Mouse (Mus musculus) hindbrain, postnatal 0 days (tissue): ENCODE measurements at regions not wholly inside any gene's neighbourhood (a gene's known extent, or its start where the extent isn't known, plus 50 kb on each side); places are given as distances from the start of the nearest gene placed in this dataset.

Experiments
- ATAC-seq: fragments of 200-750 bp; cut with Nextera tagmentation; 2 replicates; pipeline ENCODE4 v1.8.0; 2017; ENCODE audit warnings: mild to moderate bottlenecking, moderate TSS enrichment, moderate library complexity
- DNase-seq: peaks from one replicate; pipeline ENCODE4 v3.0.0-alpha.2; 2015; ENCODE audit warnings: low spot score
- H3K27ac ChIP-seq: fragments of 300-500 bp; sonication (generic); 2 replicates; pipeline ENCODE4 v1.5.1; 2014; ENCODE audit warnings: mild to moderate bottlenecking
- H3K27me3 ChIP-seq: fragments of 300-500 bp; sonication (generic); 2 replicates; pipeline ENCODE4 v1.6.1; 2014; ENCODE audit warnings: low read length, mixed read lengths; ENCODE audit not compliant: insufficient read depth
- H3K36me3 ChIP-seq: fragments of 300-500 bp; sonication (generic); 2 replicates; pipeline ENCODE4 v1.6.1; 2014; ENCODE audit warnings: low read length, mixed read lengths; ENCODE audit not compliant: insufficient read depth
- H3K4me1 ChIP-seq: fragments of 300-500 bp; sonication (generic); 2 replicates; pipeline ENCODE4 v1.6.1; 2014; ENCODE audit warnings: antibody characterized with exemption, low read length, mixed read lengths; ENCODE audit not compliant: insufficient read depth
- H3K4me2 ChIP-seq: fragments of 300-500 bp; sonication (generic); 2 replicates; pipeline ENCODE4 v1.6.1; 2014; ENCODE audit warnings: low read depth, mild to moderate bottlenecking, low read length, moderate library complexity, mixed read lengths
- H3K4me3 ChIP-seq: fragments of 300-500 bp; sonication (generic); 2 replicates; pipeline ENCODE4 v1.5.1; 2014; ENCODE audit warnings: low read length
- H3K9ac ChIP-seq: fragments of 300-500 bp; sonication (generic); replicated peaks from 2 replicates; pipeline ENCODE4 v1.6.1; 2014; ENCODE audit warnings: mild to moderate bottlenecking, low read length, moderate library complexity, mixed read lengths
- H3K9me3 ChIP-seq: fragments of 300-500 bp; sonication (generic); 2 replicates; pipeline ENCODE4 v1.6.1; 2016; ENCODE audit warnings: low read length, mixed read lengths
- CTCF ChIP-seq: IDR thresholded peaks from 2 replicates; pipeline ENCODE4 v1.5.1; 2016; ENCODE audit warnings: antibody characterized with exemption, control low read depth, low read depth
- WGBS: fragments of 180-500 bp; shearing (Covaris S2); extraction: QIAGEN DNeasy Blood & Tissue Kit; methylation state at CpG from one replicate; pipeline ENCODE4 v1.1.7; 2014; 5-methylcytosine and 5-hydroxymethylcytosine counted together

- no peak overlapping the region for H3K9ac ChIP-seq
- no peak overlapping the region for H3K27ac ChIP-seq
- no peak overlapping the region for H3K4me2 ChIP-seq
- H3K27me3 ChIP-seq, result no peaks in the 10 kb centered on the region
- peak; percentile 82; the same call in 1 of the 2 replicates for ATAC-seq
- WGBS, result 55% methylated on average over 2 of the region's 2 CpGs
- H3K4me3 ChIP-seq, result no peak overlapping the region
- no peaks in the 10 kb centered on the region for H3K36me3 ChIP-seq
- no peak for TF ChIP-seq CTCF
- peak; percentile 77 for DNase-seq
- H3K9me3 ChIP-seq, result no peaks in the 10 kb centered on the region
- 0 out of 2 replicates have a peak, but pooled peaks cover 3% of the 10 kb centered on the region for H3K4me1 ChIP-seq
Observed at GRCm38 (mm10) chr8:5601116-5601515, 496.0 kb upstream of the Slc10a2 start.

GRCm38 (mm10) chr8:5591571-5591970 is 486.4 kb upstream of the Slc10a2 start:
- H3K9ac ChIP-seq, result no peak overlapping the region
- H3K27ac ChIP-seq, result no peak overlapping the region
- 64% methylated on average over 1 of the region's 1 CpGs for WGBS
- DNase-seq (peak; percentile 41), ATAC-seq (no peak)
- no peaks in the 10 kb centered on the region for H3K27me3 ChIP-seq
- H3K4me1 ChIP-seq, result no peaks in the 10 kb centered on the region
- H3K36me3 ChIP-seq, result no peaks in the 10 kb centered on the region
- H3K4me2 ChIP-seq, result no peak overlapping the region
- H3K9me3 ChIP-seq, result no peaks in the 10 kb centered on the region
- TF ChIP-seq CTCF, result no peak
- no peak overlapping the region for H3K4me3 ChIP-seq
